Mouse (Mus musculus): ENCODE data around the gene Tomt.

DNA sequence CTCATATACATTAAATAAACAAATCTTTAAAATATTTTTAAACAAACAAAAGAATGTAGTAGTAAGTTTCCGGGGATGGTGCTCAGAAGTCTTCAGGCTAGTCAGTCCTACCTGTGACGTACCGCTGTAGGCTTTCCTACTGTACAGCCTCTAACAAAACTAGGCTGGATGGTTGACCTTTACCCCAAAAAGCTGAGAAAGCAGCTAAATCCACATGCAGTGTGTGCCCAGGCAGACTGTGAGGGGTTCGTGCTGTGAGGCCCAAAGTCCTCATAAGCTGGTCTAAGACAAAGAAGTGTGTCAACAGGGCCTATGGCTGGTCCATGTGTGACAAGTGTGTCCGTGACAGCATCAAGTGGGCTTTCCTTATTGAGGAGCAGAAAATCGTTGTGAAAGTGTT lies 53.3 kb downstream of the Tomt start:
- TF ChIP-seq CTCF (IDR thresholded peaks at IDR 0.05; ENCODE audit: insufficient read depth, low read length) (no peak), POLR2A (IDR thresholded peaks at IDR 0.05; ENCODE audit: borderline replicate concordance, extremely low read depth, low read depth, low read length) (no peak)
